Mouse (Mus musculus): ENCODE measurements at regions not wholly inside any gene's neighbourhood (a gene's known extent, or its start where the extent isn't known, plus 50 kb on each side); places are given as distances from the start of the nearest gene placed in this dataset.

GRCm38 (mm10) chr15:68512431-68512830 is 2011.7 kb upstream of the Lrrc6 start:
- Histone ChIP-seq H3K9me3 (ENCODE audit: control insufficient read depth, insufficient read depth, low read depth, low read length) (no peaks in the 10 kb centered on the region), H3K36me3 (ENCODE audit: control insufficient read depth, insufficient read depth, low read length, poor library complexity, severe bottlenecking) (no peaks in the 10 kb centered on the region), H3K9ac (ENCODE audit: insufficient read depth, low read depth, low read length, poor library complexity, severe bottlenecking) (no peak overlapping the region), H3K27ac (ENCODE audit: insufficient read depth, low read depth, low read length, poor library complexity, severe bottlenecking) (no peak overlapping the region), H3K4me3 (ENCODE audit: insufficient read depth in 1 of 2, low read depth in 1 of 2, low read length in 2 of 2, poor library complexity in 1 of 2, severe bottlenecking in 1 of 2) (no peak overlapping the region), H3K4me1 (ENCODE audit: control insufficient read depth in 2 of 2, insufficient read depth in 2 of 2, low read length in 2 of 2, poor library complexity in 1 of 2) (no peaks in the 10 kb centered on the region)
- TF ChIP-seq HCFC1 (IDR thresholded peaks at IDR 0.05; ENCODE audit: borderline replicate concordance, insufficient read depth, low read length) (no peak), MAFK (IDR thresholded peaks at IDR 0.05; ENCODE audit: insufficient read depth, low read depth, low read length) (no peak), CHD2 (IDR thresholded peaks at IDR 0.05; ENCODE audit: low read depth, low read length) (no peak), ZNF384 (IDR thresholded peaks at IDR 0.05; ENCODE audit: low read depth, low read length) (no peak), ZC3H11A (IDR thresholded peaks at IDR 0.05; ENCODE audit: borderline replicate concordance, low read depth, low read length) (no peak)
- in situ Hi-C loops (cut with MboI; ENCODE audit: low sequenced_read_pairs in 2 of 2, unreplicated experiment in 2 of 2) = no loop called here
- no peak for DNase-seq (ENCODE audit: low read depth, low spot score)

DNA sequence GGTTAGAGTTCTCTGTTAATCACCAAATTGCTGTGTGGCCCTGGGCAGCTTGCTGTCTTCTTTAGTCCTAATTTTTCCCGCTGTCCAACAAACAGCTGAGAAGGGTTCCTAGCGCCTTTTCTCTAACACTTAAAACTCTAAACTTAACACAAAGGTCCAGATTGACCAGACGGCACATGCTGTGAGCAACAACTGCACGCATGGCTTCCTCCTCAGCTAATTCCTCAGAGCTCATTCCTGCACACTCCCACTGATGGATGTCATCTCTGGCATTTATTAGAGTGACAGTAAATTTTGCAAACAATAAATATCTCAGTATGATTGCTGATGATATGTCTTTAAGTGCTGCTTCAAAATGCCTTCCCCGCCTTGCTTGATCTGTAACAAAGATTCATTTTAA is 2007.5 kb upstream of the Lrrc6 start:
- Histone ChIP-seq H3K4me3 (ENCODE audit: insufficient read depth in 1 of 2, low read depth in 1 of 2, low read length in 2 of 2, poor library complexity in 1 of 2, severe bottlenecking in 1 of 2) (no peak overlapping the region), H3K9me3 (ENCODE audit: control insufficient read depth, insufficient read depth, low read depth, low read length) (no peaks in the 10 kb centered on the region), H3K36me3 (ENCODE audit: control insufficient read depth, insufficient read depth, low read length, poor library complexity, severe bottlenecking) (no peaks in the 10 kb centered on the region), H3K27ac (ENCODE audit: insufficient read depth, low read depth, low read length, poor library complexity, severe bottlenecking) (no peak overlapping the region), H3K9ac (ENCODE audit: insufficient read depth, low read depth, low read length, poor library complexity, severe bottlenecking) (no peak overlapping the region), H3K4me1 (ENCODE audit: control insufficient read depth in 2 of 2, insufficient read depth in 2 of 2, low read length in 2 of 2, poor library complexity in 1 of 2) (no peaks in the 10 kb centered on the region)
- TF ChIP-seq HCFC1 (IDR thresholded peaks at IDR 0.05; ENCODE audit: borderline replicate concordance, insufficient read depth, low read length) = no peak
- no peak for TF ChIP-seq CHD2 (IDR thresholded peaks at IDR 0.05; ENCODE audit: low read depth, low read length)
- no peak for TF ChIP-seq ZNF384 (IDR thresholded peaks at IDR 0.05; ENCODE audit: low read depth, low read length)
- no peak for TF ChIP-seq MAFK (IDR thresholded peaks at IDR 0.05; ENCODE audit: insufficient read depth, low read depth, low read length)
- no peak for TF ChIP-seq ZC3H11A (IDR thresholded peaks at IDR 0.05; ENCODE audit: borderline replicate concordance, low read depth, low read length)
- no peak for DNase-seq (ENCODE audit: low read depth, low spot score)
- in situ Hi-C loops (cut with MboI; ENCODE audit: low sequenced_read_pairs in 2 of 2, unreplicated experiment in 2 of 2) = no loop called here

GRCm38 (mm10) chr15:68506093-68506492 is 2005.4 kb upstream of the Lrrc6 start:
- TF ChIP-seq CHD2 (IDR thresholded peaks at IDR 0.05; ENCODE audit: low read depth, low read length) (no peak), HCFC1 (IDR thresholded peaks at IDR 0.05; ENCODE audit: borderline replicate concordance, insufficient read depth, low read length) (no peak), ZNF384 (IDR thresholded peaks at IDR 0.05; ENCODE audit: low read depth, low read length) (no peak), ZC3H11A (IDR thresholded peaks at IDR 0.05; ENCODE audit: borderline replicate concordance, low read depth, low read length) (no peak), MAFK (IDR thresholded peaks at IDR 0.05; ENCODE audit: insufficient read depth, low read depth, low read length) (no peak)
- no peak for DNase-seq (ENCODE audit: low read depth, low spot score)
- in situ Hi-C loops (cut with MboI; ENCODE audit: low sequenced_read_pairs in 2 of 2, unreplicated experiment in 2 of 2) = no loop called here
- Histone ChIP-seq H3K36me3 (ENCODE audit: control insufficient read depth, insufficient read depth, low read length, poor library complexity, severe bottlenecking) (no peaks in the 10 kb centered on the region), H3K27ac (ENCODE audit: insufficient read depth, low read depth, low read length, poor library complexity, severe bottlenecking) (no peak overlapping the region), H3K9me3 (ENCODE audit: control insufficient read depth, insufficient read depth, low read depth, low read length) (no peaks in the 10 kb centered on the region), H3K4me1 (ENCODE audit: control insufficient read depth in 2 of 2, insufficient read depth in 2 of 2, low read length in 2 of 2, poor library complexity in 1 of 2) (no peaks in the 10 kb centered on the region), H3K9ac (ENCODE audit: insufficient read depth, low read depth, low read length, poor library complexity, severe bottlenecking) (no peak overlapping the region), H3K4me3 (ENCODE audit: insufficient read depth in 1 of 2, low read depth in 1 of 2, low read length in 2 of 2, poor library complexity in 1 of 2, severe bottlenecking in 1 of 2) (no peak overlapping the region)

DNA sequence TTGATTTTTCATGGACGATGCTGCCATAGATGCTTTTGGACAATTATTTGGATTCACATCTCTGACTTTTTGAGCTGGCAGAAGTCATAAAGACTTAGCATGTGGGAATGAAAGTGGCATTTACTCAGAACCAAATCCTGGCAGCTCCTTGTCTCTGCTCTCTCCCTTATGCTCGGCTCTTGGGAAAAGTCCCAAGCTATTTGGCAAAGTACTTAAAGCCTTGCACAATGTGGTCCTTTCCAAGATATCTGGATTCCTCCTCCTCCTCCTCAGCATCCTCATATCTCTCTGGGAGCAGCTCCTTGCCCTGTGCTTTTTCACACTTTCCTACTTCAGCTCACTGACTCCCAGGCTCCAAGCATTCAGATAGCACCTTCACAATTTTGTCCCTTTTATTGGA is 1995.7 kb upstream of the Lrrc6 start:
- Histone ChIP-seq H3K36me3 (ENCODE audit: control insufficient read depth, insufficient read depth, low read length, poor library complexity, severe bottlenecking) (no peaks in the 10 kb centered on the region), H3K27ac (ENCODE audit: insufficient read depth, low read depth, low read length, poor library complexity, severe bottlenecking) (no peak overlapping the region), H3K4me1 (ENCODE audit: control insufficient read depth in 2 of 2, insufficient read depth in 2 of 2, low read length in 2 of 2, poor library complexity in 1 of 2) (no peaks in the 10 kb centered on the region), H3K9ac (ENCODE audit: insufficient read depth, low read depth, low read length, poor library complexity, severe bottlenecking) (no peak overlapping the region), H3K9me3 (ENCODE audit: control insufficient read depth, insufficient read depth, low read depth, low read length) (no peaks in the 10 kb centered on the region), H3K4me3 (ENCODE audit: insufficient read depth in 1 of 2, low read depth in 1 of 2, low read length in 2 of 2, poor library complexity in 1 of 2, severe bottlenecking in 1 of 2) (no peak overlapping the region)
- no peak for DNase-seq (ENCODE audit: low read depth, low spot score)
- TF ChIP-seq ZC3H11A (IDR thresholded peaks at IDR 0.05; ENCODE audit: borderline replicate concordance, low read depth, low read length) = no peak
- TF ChIP-seq CHD2 (IDR thresholded peaks at IDR 0.05; ENCODE audit: low read depth, low read length) = no peak
- TF ChIP-seq HCFC1 (IDR thresholded peaks at IDR 0.05; ENCODE audit: borderline replicate concordance, insufficient read depth, low read length) = no peak
- TF ChIP-seq ZNF384 (IDR thresholded peaks at IDR 0.05; ENCODE audit: low read depth, low read length) = no peak
- TF ChIP-seq MAFK (IDR thresholded peaks at IDR 0.05; ENCODE audit: insufficient read depth, low read depth, low read length) = no peak
- in situ Hi-C loops (cut with MboI; ENCODE audit: low sequenced_read_pairs in 2 of 2, unreplicated experiment in 2 of 2) = no loop called here

- no peak for TF ChIP-seq CHD2 (IDR thresholded peaks at IDR 0.05; ENCODE audit: low read depth, low read length)
- no peak for TF ChIP-seq MAFK (IDR thresholded peaks at IDR 0.05; ENCODE audit: insufficient read depth, low read depth, low read length)
- TF ChIP-seq ZNF384 (IDR thresholded peaks at IDR 0.05; ENCODE audit: low read depth, low read length) = no peak
- TF ChIP-seq HCFC1 (IDR thresholded peaks at IDR 0.05; ENCODE audit: borderline replicate concordance, insufficient read depth, low read length) = no peak
- TF ChIP-seq ZC3H11A (IDR thresholded peaks at IDR 0.05; ENCODE audit: borderline replicate concordance, low read depth, low read length) = no peak
- H3K9ac ChIP-seq (ENCODE audit: insufficient read depth, low read depth, low read length, poor library complexity, severe bottlenecking) = no peak overlapping the region
- H3K4me1 ChIP-seq (ENCODE audit: control insufficient read depth in 2 of 2, insufficient read depth in 2 of 2, low read length in 2 of 2, poor library complexity in 1 of 2) = no peaks in the 10 kb centered on the region
- no peak for DNase-seq (ENCODE audit: low read depth, low spot score)
- in situ Hi-C loops (cut with MboI; ENCODE audit: low sequenced_read_pairs in 2 of 2, unreplicated experiment in 2 of 2) = no loop called here
- H3K27ac ChIP-seq (ENCODE audit: insufficient read depth, low read depth, low read length, poor library complexity, severe bottlenecking) = no peak overlapping the region
- H3K9me3 ChIP-seq (ENCODE audit: control insufficient read depth, insufficient read depth, low read depth, low read length) = no peaks in the 10 kb centered on the region
- no peak overlapping the region for H3K4me3 ChIP-seq (ENCODE audit: insufficient read depth in 1 of 2, low read depth in 1 of 2, low read length in 2 of 2, poor library complexity in 1 of 2, severe bottlenecking in 1 of 2)
- no peaks in the 10 kb centered on the region for H3K36me3 ChIP-seq (ENCODE audit: control insufficient read depth, insufficient read depth, low read length, poor library complexity, severe bottlenecking)
Observed at GRCm38 (mm10) chr15:68484789-68485188, 1984.1 kb upstream of the Lrrc6 start.
